Mouse (Mus musculus): ENCODE measurements around the gene Cblb.

- TF ChIP-seq CTCF (IDR thresholded peaks at IDR 0.05; ENCODE audit: low read depth) (no peak), EP300 (IDR thresholded peaks at IDR 0.05; ENCODE audit: low read depth) (no peak)
Observed at GRCm38 (mm10) chr16:52189103-52189502, 158.1 kb downstream of the Cblb start.

Measured in liver, embryonic 14.5 days (tissue).